Mouse (Mus musculus) ovary, adult 18-20 months (tissue): Measurements from ENCODE around the gene Rufy2.

Experiments used
- DNase-seq: peaks from one replicate; pipeline ENCODE4 v3.0.0; 2022; ENCODE audit warnings: low spot score, mixed read lengths

Rufy2 gene

GRCm38 (mm10) chr10:62980039-62980954, at the start of gene Rufy2:
Gene Rufy2, plus strand, starts transcription at chr10:62980223.
- peak; percentile 44 for DNase-seq

GRCm38 (mm10) chr10:62932381-62932780, 47.6 kb upstream of the Rufy2 start:
- no peak for DNase-seq

DNA sequence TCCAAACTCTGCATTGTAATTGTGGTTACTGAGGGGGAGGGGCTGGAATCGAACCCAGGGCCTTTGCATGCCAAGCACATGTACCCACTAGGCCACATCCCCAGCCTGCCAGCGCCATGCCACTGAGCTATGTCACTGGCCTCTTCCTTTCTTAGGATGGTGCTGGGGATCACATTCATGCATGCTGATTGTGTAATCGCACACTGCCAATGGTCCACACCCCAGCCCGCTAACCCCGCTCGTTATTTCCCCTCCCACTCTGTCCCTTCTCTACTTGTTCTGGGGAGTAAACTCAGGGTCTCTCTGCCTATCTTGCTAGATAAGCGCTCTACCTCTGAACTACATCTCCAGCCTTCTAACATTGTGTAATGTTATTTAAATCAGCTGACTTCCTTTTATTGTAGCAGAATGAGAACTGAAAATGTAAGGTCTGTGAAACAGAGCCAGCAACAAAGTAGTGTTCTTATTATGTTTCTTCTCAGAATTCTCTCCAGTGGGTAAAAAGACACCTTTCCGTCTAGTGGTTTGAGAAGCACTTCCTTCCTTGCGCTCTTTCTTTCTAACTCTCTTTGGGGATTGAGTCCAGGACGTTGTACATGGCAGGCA, 34.9 kb upstream of the Rufy2 start:
- no peak for DNase-seq

DNA sequence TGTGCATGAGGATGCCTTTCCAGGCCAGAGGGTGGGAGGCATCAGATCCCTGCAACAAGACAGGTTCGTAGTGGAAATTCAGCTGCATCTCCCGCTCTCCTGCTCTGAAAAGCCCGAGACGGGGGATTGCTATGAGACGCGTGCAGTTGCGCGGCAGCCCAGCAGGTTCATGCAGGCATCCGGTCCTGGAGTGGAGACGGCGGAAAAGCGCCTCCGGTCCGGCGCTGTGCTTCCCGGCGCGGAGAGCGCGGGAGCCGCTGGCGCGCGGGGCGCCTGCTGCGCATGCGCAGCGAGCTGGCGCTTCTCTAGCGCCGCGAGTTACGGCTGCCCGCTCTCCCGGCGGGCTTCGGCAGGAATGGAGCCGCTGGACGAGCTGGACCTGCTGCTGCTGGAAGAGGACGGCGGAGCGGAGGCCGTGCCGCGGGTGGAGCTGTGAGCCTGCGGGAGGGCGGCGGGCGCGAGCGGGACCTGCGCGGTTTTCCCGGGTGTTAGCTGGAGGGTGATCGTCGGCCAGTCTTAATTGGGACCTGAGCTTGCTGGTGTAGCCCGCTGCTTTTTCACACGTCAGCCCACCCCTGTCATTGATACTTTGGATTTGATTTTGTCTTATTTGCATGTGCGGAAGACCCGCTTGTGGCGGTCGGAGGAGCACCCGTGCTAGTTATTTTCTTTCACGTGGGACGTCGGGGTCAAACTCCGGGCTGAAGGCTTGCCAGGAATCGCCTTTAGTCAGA, 33.1 kb upstream of the Rufy2 start, which contains the start of gene Dna2:
Gene Dna2 (plus strand): TSS at position 289 of the 734 bp plus-strand sequence.
- peak; percentile 76 for DNase-seq

DNA sequence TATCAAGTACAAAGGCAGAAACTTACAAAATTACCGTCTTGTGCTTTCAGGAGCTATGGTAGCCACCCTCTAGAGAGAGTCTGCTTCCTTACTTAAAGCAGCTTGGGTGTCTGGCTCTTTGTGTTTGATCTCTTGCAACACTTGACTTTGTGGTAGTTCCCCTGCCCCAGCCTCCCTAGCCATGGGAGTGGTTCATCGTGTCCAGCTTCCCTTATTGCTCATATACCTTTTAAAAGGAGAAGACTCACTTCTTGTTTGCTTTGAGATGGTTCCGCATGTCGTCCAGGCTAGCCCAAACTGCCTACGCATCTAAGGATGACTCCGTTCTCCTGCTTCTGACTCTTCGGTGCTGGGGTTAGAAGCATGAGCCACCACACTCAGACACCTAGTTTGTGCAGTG, 31.5 kb upstream of the Rufy2 start:
- no peak for DNase-seq

DNA sequence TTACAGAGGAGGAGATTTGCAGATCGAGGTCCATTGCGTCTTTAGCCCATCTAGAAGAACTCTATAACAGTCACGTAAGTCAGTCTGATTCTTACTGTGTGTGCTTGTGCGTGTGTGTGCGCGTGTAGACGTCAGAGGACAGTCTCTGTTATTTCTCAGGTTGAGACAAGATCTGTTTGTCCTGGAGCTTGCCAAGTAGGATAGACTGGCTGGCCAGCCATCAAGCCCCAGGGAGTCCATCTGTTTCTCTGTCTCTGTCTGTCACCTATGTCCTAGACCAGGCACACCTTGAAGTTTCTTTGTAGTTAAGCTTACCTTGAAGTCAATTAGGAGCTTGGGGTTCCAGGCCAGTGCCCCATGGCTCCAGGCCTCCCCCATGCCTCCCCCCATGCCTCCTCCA, 16.1 kb upstream of the Rufy2 start:
- DNase-seq = no peak

- DNase-seq = no peak
Measured at GRCm38 (mm10) chr10:62965796-62966195, 14.2 kb upstream of the Rufy2 start.

DNA sequence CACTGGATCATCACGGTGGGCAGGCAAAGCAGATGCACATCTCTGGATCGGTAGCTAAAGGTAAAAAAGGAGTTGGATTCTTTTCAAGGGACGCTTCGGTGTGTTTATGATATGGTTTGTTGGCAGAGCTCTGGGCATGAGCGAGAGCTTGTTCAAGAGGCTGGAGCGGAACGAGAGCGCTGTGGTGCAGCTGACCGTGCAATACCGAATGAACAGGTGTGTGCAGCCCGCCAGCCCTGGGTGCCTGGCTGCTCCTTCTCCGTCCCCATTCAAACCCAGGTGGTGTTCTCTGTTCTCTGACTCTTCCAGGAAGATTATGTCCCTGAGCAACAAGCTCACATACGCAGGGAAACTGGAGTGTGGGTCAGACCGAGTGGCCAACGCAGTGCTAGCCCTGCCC, 13.7 kb upstream of the Rufy2 start:
- no peak for DNase-seq

DNA sequence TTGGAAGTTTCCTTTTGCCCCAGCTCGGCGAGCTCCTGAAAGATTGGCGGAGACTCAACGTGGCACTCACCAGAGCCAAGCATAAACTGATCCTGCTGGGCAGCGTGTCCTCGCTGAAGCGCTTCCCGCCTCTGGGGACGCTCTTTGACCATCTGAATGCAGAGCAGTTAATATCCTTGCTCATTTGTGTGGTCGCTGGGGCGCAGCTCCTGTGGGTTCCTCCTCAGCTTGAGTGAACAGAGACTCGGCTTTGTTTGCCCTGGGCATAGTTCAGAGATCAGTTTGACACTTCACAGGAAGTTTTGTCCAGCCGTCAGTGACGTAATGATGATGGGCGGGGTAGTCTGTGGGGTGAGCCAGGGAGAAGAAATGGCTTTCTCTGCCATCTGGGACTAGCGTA, 8.2 kb upstream of the Rufy2 start:
- DNase-seq = no peak

DNA sequence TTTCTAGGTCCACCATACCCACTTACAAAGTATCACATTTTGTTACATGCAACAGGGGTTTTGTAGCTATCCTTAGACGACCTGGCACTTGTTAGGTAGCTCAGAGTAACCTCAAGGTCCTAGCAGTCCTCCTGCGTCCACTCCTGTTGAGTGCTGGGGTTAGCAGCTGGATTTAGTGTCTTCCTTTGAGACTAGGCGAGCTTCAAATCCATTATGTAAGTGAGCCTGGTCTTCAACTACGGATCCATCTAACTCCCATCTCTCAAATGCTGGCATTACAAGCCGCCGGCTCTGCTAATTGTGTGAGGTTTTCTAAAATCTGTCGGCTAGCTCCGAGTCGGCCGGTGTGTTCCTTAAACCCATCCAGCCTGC, 370 bp upstream of the Rufy2 start:
- DNase-seq = no peak

- DNase-seq = no peak
Measured at GRCm38 (mm10) chr10:62984072-62984471, 4.0 kb downstream of the Rufy2 start.

- peak; percentile 23 for DNase-seq
Measured at GRCm38 (mm10) chr10:62984495-62984894, 4.5 kb downstream of the Rufy2 start.

DNA sequence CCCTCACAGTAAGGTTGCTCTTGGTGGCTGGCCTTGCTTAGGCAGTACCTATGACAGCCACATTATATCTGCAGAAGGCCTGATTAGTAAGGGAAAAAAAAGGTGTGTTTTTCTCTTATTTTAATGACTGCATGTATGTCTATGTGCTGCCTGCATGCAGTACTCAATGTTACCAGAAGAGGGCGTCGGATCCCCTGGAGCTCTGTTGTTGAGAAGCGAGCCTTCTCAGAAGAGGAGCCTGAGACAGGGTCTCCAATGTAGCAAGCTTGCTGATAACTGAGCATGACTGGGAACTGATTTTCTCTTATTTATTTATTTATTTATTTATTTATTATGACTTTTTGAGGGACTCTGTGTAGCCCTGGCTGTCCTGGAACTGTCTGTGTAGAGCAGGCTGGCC, 7.3 kb downstream of the Rufy2 start:
- no peak for DNase-seq

DNA sequence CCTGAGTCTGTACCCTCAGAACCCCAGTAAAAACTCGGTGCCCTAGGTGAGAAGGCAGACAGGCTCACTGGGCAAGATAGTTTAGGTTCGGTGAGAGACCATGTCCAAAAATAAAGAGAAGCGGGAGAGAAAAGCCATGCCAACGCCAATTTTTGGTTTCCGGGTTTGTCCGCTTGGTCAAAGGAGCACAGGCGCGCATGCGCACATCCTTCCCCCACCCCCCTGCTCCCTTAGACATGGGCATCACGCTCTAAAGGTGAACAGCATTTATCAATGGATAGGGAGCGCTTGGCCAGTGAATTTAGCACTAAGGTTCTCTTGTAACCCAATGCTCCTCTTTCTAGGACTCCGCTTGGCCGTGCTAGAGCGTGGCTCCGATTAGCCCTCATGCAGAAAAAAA, 10.6 kb downstream of the Rufy2 start:
- DNase-seq = no peak

DNA sequence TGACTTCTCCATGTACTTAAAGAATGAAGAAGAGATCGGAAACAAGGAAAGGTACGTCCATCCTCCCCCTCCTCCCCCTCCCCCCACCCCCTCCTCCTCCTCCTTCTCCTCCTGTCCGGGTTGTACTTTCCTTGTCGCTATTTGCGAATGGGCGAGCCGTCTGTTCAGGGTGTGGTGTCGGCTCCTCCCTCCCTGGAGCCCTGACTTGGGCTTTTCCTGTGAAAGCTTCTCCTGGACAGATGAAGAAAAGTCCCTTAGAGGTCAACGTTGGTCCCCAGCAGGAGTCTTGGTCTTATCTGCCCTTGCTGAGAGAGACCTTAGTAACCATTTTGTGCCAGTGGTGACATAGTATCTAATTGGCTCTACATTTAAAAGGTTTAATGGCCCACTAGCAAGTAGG, 14.0 kb downstream of the Rufy2 start:
- DNase-seq = no peak

DNA sequence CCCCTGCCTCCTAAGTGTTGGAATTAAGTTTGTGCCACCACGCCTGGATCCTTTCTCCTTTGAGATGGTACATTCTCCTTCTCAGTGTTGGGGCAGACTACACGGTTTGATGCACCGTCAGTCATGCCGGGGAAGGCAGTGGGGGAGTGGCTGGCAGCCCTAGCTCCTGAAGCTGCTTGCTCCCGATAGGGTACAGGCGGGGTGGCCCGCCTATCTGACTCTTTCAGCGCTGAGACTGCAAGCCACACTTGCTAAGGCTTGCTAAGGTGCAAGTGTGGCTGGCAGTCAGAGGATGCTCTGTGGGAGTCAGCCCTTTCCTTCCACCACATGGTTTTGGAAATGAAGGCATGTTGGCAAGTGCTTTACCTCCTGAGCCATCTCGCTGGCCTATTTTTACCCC, 20.6 kb downstream of the Rufy2 start:
- DNase-seq = no peak

DNA sequence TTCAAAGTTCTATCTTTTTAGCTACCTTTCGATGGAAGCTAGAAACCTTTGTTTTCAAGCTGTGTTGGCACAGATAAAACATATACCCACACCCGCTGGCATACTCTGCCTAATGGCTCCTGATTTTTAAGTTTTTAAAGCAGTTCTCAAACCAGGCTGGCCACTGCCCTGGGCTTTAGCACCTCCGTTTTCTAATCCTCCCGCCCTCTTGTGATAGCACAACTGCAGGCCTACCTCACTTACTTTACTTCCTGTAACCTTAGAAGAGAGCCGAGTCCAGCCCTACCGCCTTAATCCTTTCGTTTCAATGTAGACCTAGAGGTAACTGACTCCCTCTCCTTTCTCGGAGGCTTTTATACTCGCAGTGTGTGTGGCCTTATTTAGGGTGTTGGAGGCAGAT, 23.2 kb downstream of the Rufy2 start:
- DNase-seq = no peak

GRCm38 (mm10) chr10:63004556-63004955, 24.5 kb downstream of the Rufy2 start:
- no peak for DNase-seq

- no peak for DNase-seq
Measured at GRCm38 (mm10) chr10:63008193-63008592, 28.2 kb downstream of the Rufy2 start.

- DNase-seq = no peak
Measured at GRCm38 (mm10) chr10:63010268-63010667, 30.2 kb downstream of the Rufy2 start.

DNA sequence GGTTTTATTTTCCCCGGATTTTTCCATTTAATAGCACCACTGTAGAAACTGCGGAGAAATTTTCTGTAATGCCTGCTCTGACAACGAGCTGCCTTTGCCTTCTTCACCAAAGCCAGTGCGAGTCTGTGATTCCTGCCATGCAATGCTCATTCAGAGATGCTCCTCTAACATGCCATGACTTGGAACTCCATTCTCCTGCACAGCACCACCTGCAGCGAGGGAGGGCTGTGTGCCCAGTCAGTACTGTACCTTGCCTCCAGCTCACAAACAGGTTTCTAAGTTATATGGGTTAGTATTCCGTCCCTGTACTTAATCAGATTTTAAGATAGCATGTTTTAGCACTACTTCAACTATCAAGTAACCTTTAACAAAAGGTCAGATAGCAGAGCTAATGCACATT, 31.5 kb downstream of the Rufy2 start:
- DNase-seq = no peak

DNA sequence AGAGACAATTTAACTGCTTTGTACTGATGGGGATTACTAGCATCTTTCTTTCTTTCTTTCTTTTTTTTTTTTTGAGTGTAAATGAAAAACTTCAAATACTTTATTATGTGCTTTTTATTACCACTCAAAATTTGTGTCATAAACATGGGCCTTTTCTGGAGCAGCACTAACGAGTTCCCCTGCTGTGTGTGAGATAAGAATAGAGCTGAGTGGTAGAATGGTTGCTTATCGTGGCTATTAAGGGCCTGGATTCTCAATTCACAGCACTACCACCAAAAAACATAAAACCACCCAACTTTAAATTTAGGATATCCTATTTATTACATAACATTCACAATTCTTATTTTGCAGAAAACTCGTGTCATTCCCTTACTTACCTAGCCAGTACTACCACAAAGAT, 33.5 kb downstream of the Rufy2 start:
- no peak for DNase-seq

GRCm38 (mm10) chr10:63014168-63014567, 34.1 kb downstream of the Rufy2 start:
- no peak for DNase-seq
